Mouse (Mus musculus) heart, adult 2 months (tissue): ENCODE measurements at regions not wholly inside any gene's neighbourhood (a gene's known extent, or its start where the extent isn't known, plus 50 kb on each side); places are given as distances from the start of the nearest gene placed in this dataset.
A peak's percentile ranks its signal among the peaks of the same experiment; 100 is the strongest.

ENCODE experiments used
- CTCF ChIP-seq: fragments of 200-600 bp; IDR thresholded peaks from 2 replicates; pipeline ENCODE4 v1.8.1; 2022; ENCODE audit warnings: antibody characterized with exemption, mild to moderate bottlenecking, moderate library complexity
- EP300 ChIP-seq: fragments of 200-500 bp; IDR thresholded peaks from 2 replicates; pipeline ENCODE4 v1.6.1; 2011; ENCODE audit warnings: low read depth, low read length, control low read depth; ENCODE audit not compliant: insufficient read depth
- POLR2A ChIP-seq: fragments of 200-500 bp; IDR thresholded peaks from 2 replicates; pipeline ENCODE4 v1.6.1; 2011; ENCODE audit warnings: mild to moderate bottlenecking, low read depth, low read length, control low read depth; ENCODE audit not compliant: insufficient read depth

GRCm38 (mm10) chr13:110537960-110538463 lies 143.2 kb downstream of the Plk2 start:
- TF ChIP-seq CTCF (no peak), POLR2A (peak; percentile 54; the same call in 1 of the 2 replicates), EP300 (peak; percentile 89)
